Mouse (Mus musculus) forebrain, embryonic 16.5 days (tissue): Measurements from ENCODE around the gene Aph1c. TPM values are rescaled to one million over a fixed set of nuclear protein-coding genes. Genes with fewer than 3 reads are reported as not detected.
"Not testable (repeated sequence)": the region's sequence is repeated elsewhere in the genome, so short reads cannot be mapped to it uniquely, and the experiment has no call there.

ENCODE experiments used
- ATAC-seq: fragments of 200-750 bp; cut with Nextera tagmentation; 2 replicates; pipeline ENCODE4 v1.8.0; 2017; ENCODE audit warnings: mild to moderate bottlenecking, moderate library complexity
- H3K27ac ChIP-seq: fragments of 300-500 bp; sonication (generic); 2 replicates; pipeline ENCODE4 v1.5.1; 2014; ENCODE audit warnings: low read length, control low read depth
- H3K27me3 ChIP-seq: fragments of 300-500 bp; sonication (generic); replicated peaks from 2 replicates; pipeline ENCODE4 v1.6.1; 2014; ENCODE audit warnings: low read length; ENCODE audit not compliant: control insufficient read depth, insufficient read depth
- H3K36me3 ChIP-seq: fragments of 300-500 bp; sonication (generic); 2 replicates; pipeline ENCODE4 v1.6.1; 2014; ENCODE audit not compliant: control insufficient read depth, insufficient read depth
- H3K4me1 ChIP-seq: fragments of 300-500 bp; sonication (generic); replicated peaks from 2 replicates; pipeline ENCODE4 v1.6.1; 2014; ENCODE audit warnings: low read length; ENCODE audit not compliant: control insufficient read depth, insufficient read depth
- H3K4me2 ChIP-seq: fragments of 300-500 bp; sonication (generic); 2 replicates; pipeline ENCODE4 v1.6.1; 2014; ENCODE audit warnings: mild to moderate bottlenecking, low read length, control low read depth
- H3K4me3 ChIP-seq: fragments of 300-500 bp; sonication (generic); replicated peaks from 2 replicates; pipeline ENCODE4 v1.5.1; 2014; ENCODE audit warnings: mild to moderate bottlenecking, low read length, control low read depth
- H3K9ac ChIP-seq: fragments of 300-500 bp; sonication (generic); replicated peaks from 2 replicates; pipeline ENCODE4 v1.6.1; 2014; ENCODE audit warnings: low read depth, low read length, control low read depth
- H3K9me3 ChIP-seq: fragments of 300-500 bp; sonication (generic); 2 replicates; pipeline ENCODE4 v1.6.1; 2016; ENCODE audit warnings: low read length; ENCODE audit not compliant: control insufficient read depth
- WGBS: fragments of 180-500 bp; shearing (Covaris S2); extraction: QIAGEN DNeasy Blood & Tissue Kit; methylation state at CpG from one replicate; pipeline ENCODE4 v1.1.7; 2014; 5-methylcytosine and 5-hydroxymethylcytosine counted together
- polyA plus RNA-seq: library from polyadenylated mRNA; unstranded; fragments of >200 nt; fragmentation: Nextera tagmentation; extraction: Ambion mirVana; gene quantifications from 2 replicates; pipeline ENCODE4 v1.2.1, GENCODE M21; 2015

Gene Aph1c
- polyA plus RNA-seq, 1 experiment from 2014 or later = 3.1 TPM

GRCm38 (mm10) chr9:66852592-66852991 is 18.1 kb upstream of the Aph1c start:
- Histone ChIP-seq H3K9me3 (no peaks in the 10 kb centered on the region), H3K4me1 (no peaks in the 10 kb centered on the region), H3K27ac (no peak overlapping the region), H3K27me3 (no peaks in the 10 kb centered on the region), H3K36me3 (peaks cover 3% of the 10 kb centered on the region; the same call in 1 of the 2 replicates), H3K4me3 (no peak overlapping the region), H3K9ac (no peak overlapping the region), H3K4me2 (no peak overlapping the region)
- 34% methylated on average over 6 of the region's 6 CpGs for WGBS
- ATAC-seq = no peak

- 84% methylated on average over 5 of the region's 5 CpGs for WGBS
- ATAC-seq = no peak
These were observed 16.4 kb upstream of the Aph1c start for GRCm38 (mm10) chr9:66850966-66851365.

GRCm38 (mm10) chr9:66846822-66847221 is 12.3 kb upstream of the Aph1c start:
- 95% methylated on average over 5 of the region's 5 CpGs for WGBS
- H3K36me3 ChIP-seq = peaks cover 10% of the 10 kb centered on the region; the same call in 1 of the 2 replicates
- no peak overlapping the region for H3K4me3 ChIP-seq
- no peak for ATAC-seq
- no peak overlapping the region for H3K27ac ChIP-seq
- H3K9ac ChIP-seq = no peak overlapping the region
- H3K9me3 ChIP-seq = no peaks in the 10 kb centered on the region
- no peaks in the 10 kb centered on the region for H3K27me3 ChIP-seq
- H3K4me1 ChIP-seq = no peaks in the 10 kb centered on the region
- H3K4me2 ChIP-seq = no peak overlapping the region

More at GRCm38 (mm10) chr9:66850966-66851365, 16.4 kb upstream of the Aph1c start:
- Histone ChIP-seq H3K9ac (no peak overlapping the region), H3K36me3 (peaks cover 10% of the 10 kb centered on the region; the same call in 1 of the 2 replicates), H3K4me2 (no peak overlapping the region), H3K4me1 (no peaks in the 10 kb centered on the region), H3K27ac (no peak overlapping the region), H3K9me3 (no peaks in the 10 kb centered on the region), H3K4me3 (no peak overlapping the region), H3K27me3 (no peaks in the 10 kb centered on the region)

GRCm38 (mm10) chr9:66835097-66835480 is 563 bp upstream of the Aph1c start:
- H3K9ac ChIP-seq = peak overlapping the region; percentile 43
- peak overlapping the region; percentile 76 for H3K4me3 ChIP-seq
- H3K4me2 ChIP-seq = peak overlapping the region; percentile 95
- H3K9me3 ChIP-seq = no peaks in the 10 kb centered on the region
- H3K4me1 ChIP-seq = peaks cover 12% of the 10 kb centered on the region
- H3K27me3 ChIP-seq = no peaks in the 10 kb centered on the region
- no peaks in the 10 kb centered on the region for H3K36me3 ChIP-seq
- H3K27ac ChIP-seq = no peak overlapping the region
- 2% methylated on average over 24 of the region's 24 CpGs for WGBS
- peak; percentile 80 for ATAC-seq

- no peaks in the 10 kb centered on the region for H3K27me3 ChIP-seq
- H3K4me1 ChIP-seq = peaks cover 12% of the 10 kb centered on the region
- peak overlapping the region; percentile 95 for H3K4me2 ChIP-seq
- no peaks in the 10 kb centered on the region for H3K9me3 ChIP-seq
- H3K4me3 ChIP-seq = peak overlapping the region; percentile 76
- H3K27ac ChIP-seq = no peak overlapping the region
- H3K9ac ChIP-seq = peak overlapping the region; percentile 76
- ATAC-seq = no peak
- 14% methylated on average over 7 of the region's 7 CpGs for WGBS
- no peaks in the 10 kb centered on the region for H3K36me3 ChIP-seq
These were observed 675 bp downstream of the Aph1c start for GRCm38 (mm10) chr9:66833851-66834250.

GRCm38 (mm10) chr9:66832366-66832908 is 2.1 kb downstream of the Aph1c start:
- H3K27me3 ChIP-seq = no peaks in the 10 kb centered on the region
- no peak overlapping the region for H3K4me2 ChIP-seq
- H3K27ac ChIP-seq = no peak overlapping the region
- no peak overlapping the region for H3K9ac ChIP-seq
- H3K36me3 ChIP-seq = no peaks in the 10 kb centered on the region
- no peak overlapping the region for H3K4me3 ChIP-seq
- peaks cover 12% of the 10 kb centered on the region for H3K4me1 ChIP-seq
- no peak for ATAC-seq
- no peaks in the 10 kb centered on the region for H3K9me3 ChIP-seq
- 74% methylated on average over 4 of the region's 4 CpGs for WGBS

- Histone ChIP-seq H3K4me3 (no peak overlapping the region), H3K4me2 (no peak overlapping the region), H3K36me3 (no peaks in the 10 kb centered on the region), H3K9me3 (no peaks in the 10 kb centered on the region), H3K27me3 (no peaks in the 10 kb centered on the region), H3K4me1 (no peaks in the 10 kb centered on the region), H3K27ac (no peak overlapping the region), H3K9ac (no peak overlapping the region)
- ATAC-seq = no peak
- 24% methylated on average over 1 of the region's 1 CpGs for WGBS
These were observed 8.5 kb downstream of the Aph1c start for GRCm38 (mm10) chr9:66825990-66826389.

- not testable (repeated sequence) for H3K27ac ChIP-seq, H3K9ac ChIP-seq, H3K4me3 ChIP-seq, H3K36me3 ChIP-seq, H3K9me3 ChIP-seq, H3K27me3 ChIP-seq, H3K4me2 ChIP-seq, ATAC-seq, H3K4me1 ChIP-seq
- no CpG with 5 or more reads among the region's 5 CpGs for WGBS
These were observed 12.3 kb downstream of the Aph1c start for GRCm38 (mm10) chr9:66822255-66822654.

GRCm38 (mm10) chr9:66820996-66821395 is 13.5 kb downstream of the Aph1c start:
- Histone ChIP-seq H3K9ac (no peak overlapping the region), H3K9me3 (no peaks in the 10 kb centered on the region), H3K36me3 (no peaks in the 10 kb centered on the region), H3K27ac (no peak overlapping the region), H3K4me1 (no peaks in the 10 kb centered on the region), H3K4me3 (no peak overlapping the region), H3K27me3 (no peaks in the 10 kb centered on the region), H3K4me2 (no peak overlapping the region)
- WGBS = 83% methylated on average over 5 of the region's 5 CpGs
- ATAC-seq = no peak

GRCm38 (mm10) chr9:66813392-66813791 is 21.1 kb downstream of the Aph1c start:
- Histone ChIP-seq H3K4me1 (no peaks in the 10 kb centered on the region), H3K36me3 (no peaks in the 10 kb centered on the region), H3K9me3 (no peaks in the 10 kb centered on the region), H3K9ac (no peak overlapping the region), H3K4me3 (no peak overlapping the region), H3K27ac (no peak overlapping the region), H3K4me2 (no peak overlapping the region), H3K27me3 (no peaks in the 10 kb centered on the region)
- WGBS = 8% methylated on average over 2 of the region's 2 CpGs
- no peak for ATAC-seq
